Mouse (Mus musculus): ENCODE results near the gene Stk4. TPM values are rescaled to one million over a fixed set of nuclear protein-coding genes. Genes with fewer than 3 reads are reported as not detected.

Gene Stk4
- polyA plus RNA-seq (2015; fragmentation: Nextera tagmentation; extraction: Ambion mirVana): 25.6 and 30.8 TPM in 2 replicates

DNA sequence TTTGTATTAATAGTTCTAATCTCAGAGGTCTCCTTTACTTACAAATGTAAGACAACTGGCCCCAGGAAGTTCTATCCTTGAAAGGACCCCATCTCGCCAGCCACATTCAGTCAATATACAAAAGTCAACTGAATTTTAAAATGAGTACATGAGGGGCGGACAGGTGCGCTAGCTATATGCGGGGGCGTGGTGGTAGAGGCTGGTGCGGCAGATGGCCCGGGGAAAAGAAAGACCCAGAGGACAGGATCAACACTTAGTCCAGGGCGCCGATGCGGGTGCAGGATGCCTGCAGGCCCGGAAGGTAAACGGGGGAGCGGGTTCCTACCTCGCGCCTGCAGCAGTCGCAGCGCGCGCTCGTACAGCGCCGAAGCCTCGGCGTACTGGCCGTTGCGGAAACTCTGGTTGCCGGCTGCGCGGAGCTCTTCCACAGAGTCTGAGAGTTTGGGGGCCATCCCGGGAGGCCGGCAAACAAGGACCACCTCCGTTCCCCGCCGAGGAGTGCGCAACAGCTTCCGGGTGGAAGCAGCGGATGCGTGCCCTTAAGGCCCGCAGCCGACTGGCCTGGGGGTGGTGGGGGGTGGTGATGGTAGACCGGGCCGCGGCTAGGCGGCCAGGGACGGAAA lies at the start of gene Stk4:
Gene Stk4 (plus strand): TSS at position 181 of the 623 bp plus-strand sequence.
- H3K9me3 ChIP-seq (replicated peaks): no peaks in the 10 kb centered on the region
- H3K36me3 ChIP-seq (ENCODE audit: poor library complexity, severe bottlenecking): peaks cover 19% of the 10 kb centered on the region
- peak within 1 kb of the TSS; percentile 75 for H3K27ac ChIP-seq
- peaks cover 34% of the 10 kb centered on the region for H3K4me1 ChIP-seq
- peak; percentile 37 for ATAC-seq
- H3K4me3 ChIP-seq: peak within 1 kb of the TSS; percentile 87
- under 1% methylated on average over 45 of the region's 45 CpGs for WGBS
- H3K4me2 ChIP-seq: peak within 1 kb of the TSS; percentile 76
- peak within 1 kb of the TSS; percentile 90 for H3K9ac ChIP-seq
- no peaks in the 10 kb centered on the region for H3K27me3 ChIP-seq

DNA sequence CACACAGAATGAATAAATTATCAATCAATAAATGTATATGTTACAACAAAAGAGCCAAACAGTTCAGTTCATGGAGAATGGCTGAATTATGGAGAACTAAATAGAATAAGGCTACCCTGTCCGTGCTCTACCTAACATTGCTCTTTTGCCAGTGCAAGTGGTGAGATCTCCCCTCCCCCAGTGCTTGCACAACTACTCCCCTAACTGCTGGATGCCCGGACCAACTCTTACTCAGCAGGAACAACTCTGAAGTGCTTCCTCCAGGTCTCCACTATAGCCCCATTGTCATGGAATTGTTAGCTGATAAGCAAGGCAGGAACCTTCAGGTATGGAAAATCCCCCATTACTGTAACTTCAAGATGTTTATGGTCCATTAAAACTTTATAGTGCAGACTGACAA lies 48.0 kb upstream of the Stk4 start:
- H3K27me3 ChIP-seq: no peaks in the 10 kb centered on the region
- peaks cover 31% of the 10 kb centered on the region for H3K36me3 ChIP-seq (ENCODE audit: poor library complexity, severe bottlenecking)
- no peak overlapping the region for H3K9ac ChIP-seq
- H3K27ac ChIP-seq: no peak overlapping the region
- ATAC-seq: no peak
- H3K4me1 ChIP-seq: no peaks in the 10 kb centered on the region
- no peaks in the 10 kb centered on the region for H3K9me3 ChIP-seq (replicated peaks)
- no peak overlapping the region for H3K4me2 ChIP-seq
- WGBS: 69% methylated on average over 2 of the region's 2 CpGs
- no peak overlapping the region for H3K4me3 ChIP-seq

DNA sequence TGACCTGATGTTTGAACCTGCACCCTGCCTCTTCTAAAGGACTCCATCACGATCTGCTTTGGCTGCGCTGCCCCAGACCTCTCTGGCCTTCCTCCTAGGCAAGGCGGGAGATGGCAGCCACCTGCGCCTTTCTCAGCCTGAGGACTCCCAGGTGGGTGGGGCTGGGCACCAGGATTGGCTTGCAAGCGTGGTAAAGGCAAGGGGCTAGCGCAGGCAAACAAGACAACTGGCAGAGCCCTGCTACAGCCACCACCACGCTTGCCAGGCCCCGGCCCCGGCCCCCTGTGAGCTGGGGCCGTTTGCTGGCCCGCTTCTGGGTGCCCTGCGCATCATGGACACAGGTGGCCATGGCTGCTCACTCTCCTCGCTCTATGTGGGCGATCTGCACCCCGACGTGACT lies 45.0 kb upstream of the Stk4 start, which contains the start of gene Pabpc1l:
Gene Pabpc1l (plus strand): TSS at position 301 of the 400 bp plus-strand sequence.
- Histone ChIP-seq H3K36me3 (ENCODE audit: poor library complexity, severe bottlenecking) (peaks cover under 1% of the 10 kb centered on the region; the same call in 1 of the 2 replicates), H3K4me3 (no peak within 1 kb of the TSS), H3K9me3 (replicated peaks) (no peaks in the 10 kb centered on the region), H3K4me2 (no peak within 1 kb of the TSS), H3K27ac (no peak within 1 kb of the TSS), H3K9ac (no peak within 1 kb of the TSS), H3K4me1 (no peaks in the 10 kb centered on the region), H3K27me3 (no peaks in the 10 kb centered on the region)
- no peak for ATAC-seq
- WGBS: 84% methylated on average over 16 of the region's 16 CpGs

DNA sequence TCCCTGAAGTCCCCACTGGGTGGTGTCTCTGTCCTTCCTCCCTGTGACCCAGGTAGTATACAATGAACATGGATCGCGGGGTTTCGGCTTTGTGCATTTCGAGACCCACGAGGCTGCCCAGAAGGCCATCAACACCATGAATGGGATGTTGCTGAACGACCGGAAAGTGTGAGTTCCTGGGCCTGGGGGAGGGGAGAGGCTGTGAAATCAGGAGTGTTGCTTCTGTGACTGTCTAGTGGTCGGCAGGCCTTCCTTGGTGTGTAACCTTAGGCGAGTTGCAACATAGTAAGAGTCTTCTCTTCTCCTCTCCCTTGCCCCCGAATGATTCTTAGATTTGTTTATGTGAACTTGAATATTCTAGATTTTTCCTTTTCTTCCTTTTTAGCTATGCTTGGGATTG lies 39.0 kb upstream of the Stk4 start:
- 81% methylated on average over 10 of the region's 10 CpGs for WGBS
- no peaks in the 10 kb centered on the region for H3K27me3 ChIP-seq

DNA sequence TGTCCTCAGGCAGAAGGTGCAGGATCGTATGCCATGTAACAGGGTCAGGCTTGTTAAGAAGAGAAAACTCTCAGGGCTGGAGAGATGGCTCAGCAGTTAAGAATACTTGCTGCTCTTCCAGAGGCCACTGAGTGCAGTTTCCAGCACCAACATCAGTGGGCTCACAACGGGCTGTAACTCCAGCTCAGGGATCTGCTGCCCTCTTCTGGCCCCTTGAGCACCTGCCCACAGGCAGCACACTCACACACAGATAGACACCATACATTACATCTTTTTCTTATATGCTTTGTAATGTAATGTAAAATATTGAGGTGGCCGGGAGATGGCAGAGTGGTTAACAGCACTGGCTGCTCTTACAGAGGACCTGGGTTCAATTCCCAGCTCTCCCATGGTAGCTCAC lies 37.1 kb upstream of the Stk4 start:
- 98% methylated on average over 3 of the region's 3 CpGs for WGBS
- Histone ChIP-seq H3K4me2 (no peak overlapping the region), H3K27me3 (no peaks in the 10 kb centered on the region), H3K4me3 (no peak overlapping the region), H3K36me3 (ENCODE audit: poor library complexity, severe bottlenecking) (no peaks in the 10 kb centered on the region), H3K9me3 (replicated peaks) (no peaks in the 10 kb centered on the region; the same call in 1 of the 2 replicates), H3K9ac (no peak overlapping the region), H3K4me1 (no peaks in the 10 kb centered on the region), H3K27ac (no peak overlapping the region)
- no peak for ATAC-seq

More for the DNA sequence above, 39.0 kb upstream of the Stk4 start:
- H3K9me3 ChIP-seq (replicated peaks): no peaks in the 10 kb centered on the region; the same call in 1 of the 2 replicates
- H3K4me2 ChIP-seq: no peak overlapping the region
- H3K9ac ChIP-seq: no peak overlapping the region
- no peak overlapping the region for H3K27ac ChIP-seq
- H3K4me1 ChIP-seq: no peaks in the 10 kb centered on the region
- ATAC-seq: no peak
- H3K4me3 ChIP-seq: no peak overlapping the region
- no peaks in the 10 kb centered on the region for H3K36me3 ChIP-seq (ENCODE audit: poor library complexity, severe bottlenecking)

DNA sequence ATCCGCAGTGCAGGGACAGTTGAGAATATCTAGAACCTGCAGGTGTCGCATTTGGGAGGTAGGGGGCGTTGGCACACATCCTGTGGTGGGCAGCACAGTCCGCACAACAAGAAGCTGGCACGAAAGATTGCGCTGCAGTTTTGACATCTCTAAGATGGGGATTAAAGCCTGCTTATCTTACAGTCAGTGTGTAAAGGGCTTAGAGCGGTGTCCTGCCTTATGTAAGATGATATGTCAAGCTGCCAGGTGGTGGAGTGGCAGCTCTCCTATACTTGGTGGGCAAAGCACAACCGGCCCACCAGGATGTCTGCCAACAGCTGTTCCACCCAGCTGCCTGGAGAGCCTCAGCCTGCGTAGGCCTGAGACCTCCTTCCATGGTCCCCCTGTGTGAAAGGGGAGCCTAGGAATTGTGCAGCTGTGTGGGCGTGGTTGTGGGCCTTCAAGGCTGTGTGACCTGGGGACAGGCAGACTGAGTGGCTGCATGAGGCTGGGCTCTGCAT lies 33.6 kb upstream of the Stk4 start:
- no peaks in the 10 kb centered on the region; the same call in 1 of the 2 replicates for H3K9me3 ChIP-seq (replicated peaks)
- no peak overlapping the region for H3K4me2 ChIP-seq
- ATAC-seq: no peak; the same call in 1 of the 2 replicates
- no peak overlapping the region for H3K27ac ChIP-seq
- no peaks in the 10 kb centered on the region for H3K27me3 ChIP-seq
- H3K36me3 ChIP-seq (ENCODE audit: poor library complexity, severe bottlenecking): no peaks in the 10 kb centered on the region
- no peak overlapping the region for H3K4me3 ChIP-seq
- H3K9ac ChIP-seq: no peak overlapping the region
- no peaks in the 10 kb centered on the region for H3K4me1 ChIP-seq
- 55% methylated on average over 10 of the region's 10 CpGs for WGBS

DNA sequence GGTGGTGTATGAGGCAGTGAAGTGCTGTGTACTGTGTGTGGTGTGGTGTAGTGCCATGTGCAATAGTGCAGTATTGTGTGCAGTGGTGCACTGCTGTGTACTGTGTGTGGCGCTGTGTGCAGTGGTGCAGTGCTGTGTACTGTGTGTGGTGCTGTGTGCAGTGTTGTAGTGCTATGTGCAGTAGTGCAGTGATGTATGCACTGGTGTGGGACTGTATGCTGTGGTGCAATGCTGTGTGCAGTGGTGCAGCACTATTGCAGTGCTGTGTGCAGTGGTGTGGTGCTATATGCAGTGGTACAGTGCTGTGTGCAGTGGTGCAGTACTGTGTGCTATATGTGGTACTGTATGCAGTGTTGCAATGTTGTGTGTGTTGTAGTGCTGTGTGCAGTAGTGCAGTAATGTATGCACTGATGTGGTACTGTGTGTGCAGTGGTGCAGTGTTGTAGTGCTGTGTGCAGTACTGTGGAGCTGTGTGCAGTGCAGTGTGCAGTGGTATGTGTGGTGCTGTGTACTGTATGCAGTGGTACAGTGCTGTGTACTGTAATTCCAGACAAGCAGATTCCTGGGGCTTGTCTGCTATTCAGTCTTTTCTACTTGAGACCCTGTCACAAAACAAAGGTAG lies 31.6 kb upstream of the Stk4 start:
- 91% methylated on average over 1 of the region's 1 CpGs for WGBS
- Histone ChIP-seq H3K4me3 (no peak overlapping the region), H3K4me2 (no peak overlapping the region), H3K36me3 (ENCODE audit: poor library complexity, severe bottlenecking) (no peaks in the 10 kb centered on the region), H3K9ac (no peak overlapping the region), H3K27me3 (no peaks in the 10 kb centered on the region), H3K4me1 (no peaks in the 10 kb centered on the region), H3K9me3 (replicated peaks) (no peaks in the 10 kb centered on the region), H3K27ac (no peak overlapping the region)
- ATAC-seq: 0 out of 2 replicates have a peak, but pooled peaks have one; percentile 24

DNA sequence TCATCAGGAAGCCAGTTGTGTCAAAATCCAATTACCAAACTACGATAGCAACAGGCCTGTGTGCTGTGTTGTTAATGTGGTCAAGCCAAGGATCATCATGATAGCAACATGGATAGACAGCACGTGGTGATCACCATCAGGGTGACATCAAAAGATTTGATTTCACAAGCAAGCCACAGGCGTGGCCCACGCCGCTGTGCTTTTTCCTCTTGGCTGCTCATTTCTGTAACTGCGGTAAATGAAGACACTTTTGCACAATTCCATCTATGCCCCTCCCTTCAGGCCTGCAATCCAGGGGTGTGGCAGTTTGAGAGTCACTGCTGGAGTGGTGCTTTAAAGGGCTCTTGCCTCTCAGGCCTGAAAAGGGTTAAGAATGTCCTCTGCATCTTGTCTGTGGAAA lies 29.2 kb upstream of the Stk4 start:
- no peaks in the 10 kb centered on the region for H3K4me1 ChIP-seq
- ATAC-seq: no peak
- no peaks in the 10 kb centered on the region for H3K9me3 ChIP-seq (replicated peaks)
- H3K36me3 ChIP-seq (ENCODE audit: poor library complexity, severe bottlenecking): no peaks in the 10 kb centered on the region
- no peak overlapping the region for H3K4me3 ChIP-seq
- no peak overlapping the region for H3K27ac ChIP-seq
- no peak overlapping the region for H3K9ac ChIP-seq
- WGBS: 84% methylated on average over 6 of the region's 6 CpGs
- H3K4me2 ChIP-seq: no peak overlapping the region
- H3K27me3 ChIP-seq: no peaks in the 10 kb centered on the region

DNA sequence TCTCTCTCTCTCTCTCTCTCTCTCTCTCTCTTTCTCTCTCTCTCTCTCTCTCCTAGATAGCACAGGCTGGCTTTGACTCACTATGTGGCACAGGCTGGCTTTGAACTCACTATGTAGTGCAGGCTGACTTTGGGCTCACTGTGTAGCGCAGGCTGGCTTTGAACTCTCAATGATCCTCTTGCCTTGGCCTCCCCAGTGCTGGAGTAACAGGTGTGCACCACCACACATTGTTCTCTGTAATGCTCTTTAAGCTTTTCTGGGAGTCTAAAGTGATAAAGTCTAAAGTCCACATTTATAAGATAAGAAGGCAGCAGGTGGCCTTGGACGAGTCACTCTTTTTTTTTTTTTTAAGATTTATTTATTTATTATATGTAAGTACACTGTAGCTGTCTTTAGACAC lies 28.6 kb upstream of the Stk4 start:
- Histone ChIP-seq H3K4me1 (no peaks in the 10 kb centered on the region), H3K27me3 (no peaks in the 10 kb centered on the region), H3K9me3 (replicated peaks) (no peaks in the 10 kb centered on the region), H3K36me3 (ENCODE audit: poor library complexity, severe bottlenecking) (no peaks in the 10 kb centered on the region), H3K4me2 (no peak overlapping the region), H3K9ac (no peak overlapping the region), H3K27ac (no peak overlapping the region), H3K4me3 (no peak overlapping the region)
- WGBS: 89% methylated on average over 2 of the region's 2 CpGs
- ATAC-seq: no peak

DNA sequence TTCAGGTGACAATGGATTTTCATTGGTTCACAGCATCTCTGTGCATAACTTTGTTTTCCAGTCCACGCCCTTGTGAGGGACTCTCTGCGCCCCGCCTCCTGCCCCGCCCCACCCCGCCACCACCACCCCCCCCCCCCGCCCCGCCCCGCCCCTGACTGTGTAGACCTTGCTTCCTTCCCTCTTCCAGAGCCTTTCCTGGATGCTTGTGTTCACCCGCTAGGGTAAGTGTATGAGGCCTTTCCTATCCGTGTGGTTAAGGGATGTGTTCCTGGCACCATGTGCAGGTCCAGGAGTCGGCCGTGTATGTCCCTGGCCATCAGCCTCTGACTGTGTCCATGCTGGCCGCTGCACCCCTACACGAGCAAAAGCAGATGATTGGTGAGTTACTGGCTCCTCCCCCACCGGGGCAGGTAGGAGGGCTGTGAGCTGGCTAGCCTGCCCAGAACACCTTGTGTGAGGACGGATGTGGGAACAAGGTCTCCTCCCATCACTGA lies 22.9 kb upstream of the Stk4 start:
- peak; percentile 51; the same call in 1 of the 2 replicates for ATAC-seq
- Histone ChIP-seq H3K27ac (no peak overlapping the region), H3K36me3 (ENCODE audit: poor library complexity, severe bottlenecking) (peaks cover 17% of the 10 kb centered on the region), H3K9me3 (replicated peaks) (no peaks in the 10 kb centered on the region), H3K4me3 (peak overlapping the region; percentile 25), H3K27me3 (no peaks in the 10 kb centered on the region), H3K4me1 (0 out of 2 replicates have a peak, but pooled peaks cover 2% of the 10 kb centered on the region), H3K4me2 (peak overlapping the region; percentile 56), H3K9ac (peak overlapping the region; percentile 48; the same call in 1 of the 2 replicates)
- under 1% methylated on average over 11 of the region's 16 CpGs for WGBS

DNA sequence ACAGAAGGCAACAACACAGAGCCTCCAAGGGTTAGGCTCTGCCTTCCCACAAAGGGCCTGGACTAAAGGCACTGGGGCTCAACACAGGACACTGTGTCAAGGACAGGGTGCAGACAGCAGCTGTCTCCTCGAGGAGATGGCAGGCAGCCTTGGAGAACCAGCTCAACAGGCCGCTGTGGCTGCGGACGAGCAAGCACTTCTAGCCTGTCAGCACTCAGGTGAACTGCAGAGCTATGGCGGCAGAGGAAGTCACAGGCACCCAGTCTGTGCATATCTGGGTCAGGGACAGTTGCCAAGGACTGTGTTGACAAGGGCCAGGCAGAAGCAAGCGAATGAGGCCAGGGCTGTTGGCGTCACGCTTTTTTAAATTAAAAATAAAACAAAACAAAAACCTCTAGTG lies 16.4 kb upstream of the Stk4 start:
- no peak for ATAC-seq
- H3K9me3 ChIP-seq (replicated peaks): no peaks in the 10 kb centered on the region
- no peaks in the 10 kb centered on the region for H3K4me1 ChIP-seq
- WGBS: 94% methylated on average over 8 of the region's 8 CpGs
- peaks cover 76% of the 10 kb centered on the region for H3K36me3 ChIP-seq (ENCODE audit: poor library complexity, severe bottlenecking)
- H3K9ac ChIP-seq: no peak overlapping the region
- no peak overlapping the region for H3K4me2 ChIP-seq
- H3K27me3 ChIP-seq: no peaks in the 10 kb centered on the region
- H3K27ac ChIP-seq: no peak overlapping the region
- H3K4me3 ChIP-seq: no peak overlapping the region

DNA sequence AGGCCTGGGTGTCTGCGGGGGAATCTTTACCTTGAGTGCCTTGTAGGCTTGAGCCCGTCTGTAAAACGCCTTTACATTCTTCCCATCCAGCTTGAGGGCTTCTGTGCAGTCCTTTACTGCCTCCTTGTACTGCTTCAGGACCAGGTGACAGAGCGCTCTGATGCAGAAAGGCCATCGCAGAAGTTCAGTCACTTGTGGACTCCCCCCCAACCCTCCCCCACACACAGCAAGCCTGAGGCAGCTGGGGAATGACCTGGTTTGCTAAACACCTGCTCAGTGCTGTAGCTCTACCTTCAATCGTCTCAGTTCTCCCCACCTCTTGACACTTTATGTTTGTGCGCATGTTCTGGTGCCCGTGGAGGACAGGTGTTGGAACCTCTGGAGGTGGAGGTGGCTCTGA lies 15.5 kb upstream of the Stk4 start:
- Histone ChIP-seq H3K36me3 (ENCODE audit: poor library complexity, severe bottlenecking) (peaks cover 85% of the 10 kb centered on the region), H3K4me2 (no peak overlapping the region), H3K27ac (no peak overlapping the region), H3K27me3 (no peaks in the 10 kb centered on the region), H3K9ac (no peak overlapping the region), H3K4me1 (no peaks in the 10 kb centered on the region), H3K9me3 (replicated peaks) (no peaks in the 10 kb centered on the region), H3K4me3 (no peak overlapping the region)
- no peak for ATAC-seq
- 97% methylated on average over 8 of the region's 8 CpGs for WGBS

Measured in forebrain, embryonic 13.5 days (tissue).